Mouse (Mus musculus): ENCODE results near the gene Myocd. TPM values are rescaled to one million over a fixed set of nuclear protein-coding genes. Genes with fewer than 3 reads are reported as not detected.
A peak's percentile ranks its signal among the peaks of the same experiment; 100 is the strongest.

The Myocd gene
- polyA plus RNA-seq, 1 experiment from 2014 or later, result 1.2 TPM

DNA sequence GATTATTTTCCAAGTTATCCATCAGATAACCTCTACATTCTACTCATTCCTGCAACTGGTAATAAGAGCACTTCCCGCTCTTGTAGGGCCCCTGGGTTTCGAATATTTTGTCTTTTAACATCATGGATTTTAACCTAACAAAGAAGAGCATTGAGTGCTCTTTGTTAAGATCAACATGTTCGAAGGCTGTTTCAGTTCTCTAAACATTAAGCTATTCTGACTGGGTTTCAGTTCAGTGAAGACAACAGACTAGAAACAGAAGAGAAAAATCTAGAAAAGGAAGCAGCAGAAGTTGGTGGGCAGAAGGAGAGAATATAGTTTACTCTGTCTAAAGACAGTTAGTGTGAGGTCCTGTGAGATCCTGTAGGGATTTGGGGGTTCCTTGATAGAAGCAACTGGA lies 31.9 kb downstream of the Myocd start:
- H3K4me3 ChIP-seq (ENCODE audit: low read depth, low read length), result no peak overlapping the region
- H3K27me3 ChIP-seq (ENCODE audit: control insufficient read depth, insufficient read depth, low read length), result no peaks in the 10 kb centered on the region
- no peak overlapping the region for H3K4me2 ChIP-seq (ENCODE audit: low read depth, low read length, severe bottlenecking)
- no peak overlapping the region for H3K9ac ChIP-seq (ENCODE audit: low read length)
- H3K4me1 ChIP-seq (replicated peaks; ENCODE audit: control insufficient read depth, insufficient read depth, low read length), result no peaks in the 10 kb centered on the region
- ATAC-seq (replicated peaks; ENCODE audit: low FRiP score) (no peak), DNase-seq (ENCODE audit: low spot score) (no peak)
- H3K27ac ChIP-seq (ENCODE audit: low read depth, low read length), result no peak overlapping the region
- H3K36me3 ChIP-seq (ENCODE audit: control insufficient read depth, insufficient read depth, low read length), result no peaks in the 10 kb centered on the region
- no peaks in the 10 kb centered on the region for H3K9me3 ChIP-seq (ENCODE audit: control insufficient read depth, low read length)
- 84% methylated on average over 3 of the region's 3 CpGs for WGBS

DNA sequence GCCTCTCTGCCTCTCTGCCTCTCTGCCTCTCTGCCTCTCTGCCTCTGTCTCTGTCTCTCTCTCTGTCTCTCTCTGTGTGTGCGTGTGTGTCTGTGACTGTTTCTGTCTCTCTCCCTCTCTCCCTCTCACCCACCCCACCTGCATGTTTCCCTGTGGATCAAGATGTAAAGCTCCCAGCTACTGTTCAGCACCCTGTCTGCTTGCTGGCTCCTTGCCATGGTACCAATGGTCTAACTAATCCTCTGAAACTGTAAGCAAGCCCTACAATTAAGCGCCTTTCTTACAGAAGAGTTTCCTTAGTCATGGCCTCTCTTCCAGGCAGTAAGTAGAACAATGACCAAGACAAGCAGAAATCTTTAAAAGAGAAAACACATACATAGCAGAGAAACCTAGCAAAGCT lies 32.9 kb downstream of the Myocd start:
- no peak overlapping the region for H3K4me2 ChIP-seq (ENCODE audit: low read depth, low read length, severe bottlenecking)
- no peak for ATAC-seq (replicated peaks; ENCODE audit: low FRiP score)
- no peak for DNase-seq (ENCODE audit: low spot score)
- H3K9ac ChIP-seq (ENCODE audit: low read length), result no peak overlapping the region
- no peak overlapping the region for H3K4me3 ChIP-seq (ENCODE audit: low read depth, low read length)
- H3K27ac ChIP-seq (ENCODE audit: low read depth, low read length), result no peak overlapping the region
- 95% methylated on average over 2 of the region's 2 CpGs for WGBS
- no peaks in the 10 kb centered on the region for H3K27me3 ChIP-seq (ENCODE audit: control insufficient read depth, insufficient read depth, low read length)
- H3K36me3 ChIP-seq (ENCODE audit: control insufficient read depth, insufficient read depth, low read length), result no peaks in the 10 kb centered on the region
- no peaks in the 10 kb centered on the region for H3K4me1 ChIP-seq (replicated peaks; ENCODE audit: control insufficient read depth, insufficient read depth, low read length)
- H3K9me3 ChIP-seq (ENCODE audit: control insufficient read depth, low read length), result no peaks in the 10 kb centered on the region

DNA sequence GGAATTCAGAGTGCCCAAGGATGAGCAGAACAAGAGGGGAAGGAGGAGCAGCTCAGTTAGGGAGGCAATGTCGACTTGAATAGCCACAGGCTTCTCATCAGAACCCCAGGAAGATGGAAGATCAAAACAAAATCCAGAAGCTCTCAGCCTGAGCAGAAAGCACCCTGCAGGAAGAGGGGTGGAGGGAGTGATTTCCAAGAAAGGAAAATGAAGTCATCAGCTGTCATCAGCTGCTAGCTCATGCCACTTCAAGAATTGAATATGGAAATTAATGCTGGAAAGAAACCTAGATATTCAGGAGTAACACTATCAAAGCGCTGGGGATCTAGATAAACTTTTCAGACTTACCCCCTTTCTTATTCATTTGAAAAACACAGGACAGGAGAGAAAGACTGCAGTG lies 34.4 kb downstream of the Myocd start:
- WGBS, result 40% methylated on average over 2 of the region's 2 CpGs
- Histone ChIP-seq H3K9ac (ENCODE audit: low read length) (no peak overlapping the region), H3K4me1 (replicated peaks; ENCODE audit: control insufficient read depth, insufficient read depth, low read length) (no peaks in the 10 kb centered on the region), H3K36me3 (ENCODE audit: control insufficient read depth, insufficient read depth, low read length) (no peaks in the 10 kb centered on the region), H3K9me3 (ENCODE audit: control insufficient read depth, low read length) (no peaks in the 10 kb centered on the region), H3K4me2 (ENCODE audit: low read depth, low read length, severe bottlenecking) (no peak overlapping the region), H3K27ac (ENCODE audit: low read depth, low read length) (no peak overlapping the region), H3K4me3 (ENCODE audit: low read depth, low read length) (no peak overlapping the region), H3K27me3 (ENCODE audit: control insufficient read depth, insufficient read depth, low read length) (no peaks in the 10 kb centered on the region)
- ATAC-seq (replicated peaks; ENCODE audit: low FRiP score), result no peak
- no peak for DNase-seq (ENCODE audit: low spot score)

DNA sequence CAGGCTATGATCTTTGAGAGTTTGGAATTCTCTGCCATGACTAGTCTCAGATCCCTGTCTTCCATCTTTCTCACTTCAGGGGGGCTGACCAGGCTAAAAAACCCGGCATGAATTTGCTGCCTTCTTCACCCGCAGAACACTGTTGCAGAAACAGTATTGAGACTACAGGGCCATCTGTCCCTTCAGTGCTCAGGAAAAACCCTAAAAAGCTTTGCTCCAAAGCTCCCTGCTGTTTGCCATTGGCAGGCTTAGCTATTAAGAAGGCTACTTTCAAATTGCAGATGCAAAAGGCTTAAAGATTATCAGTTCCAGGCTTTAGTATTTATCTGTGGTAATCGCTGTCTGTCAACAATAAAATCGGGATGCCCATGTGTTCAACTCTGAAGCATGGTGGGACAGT lies 38.0 kb downstream of the Myocd start:
- DNase-seq (ENCODE audit: low spot score), result no peak
- H3K36me3 ChIP-seq (ENCODE audit: control insufficient read depth, insufficient read depth, low read length), result no peaks in the 10 kb centered on the region
- H3K27ac ChIP-seq (ENCODE audit: low read depth, low read length), result no peak overlapping the region
- WGBS, result 76% methylated on average over 4 of the region's 4 CpGs
- H3K4me2 ChIP-seq (ENCODE audit: low read depth, low read length, severe bottlenecking), result no peak overlapping the region
- H3K4me1 ChIP-seq (replicated peaks; ENCODE audit: control insufficient read depth, insufficient read depth, low read length), result no peaks in the 10 kb centered on the region
- no peak overlapping the region for H3K9ac ChIP-seq (ENCODE audit: low read length)
- no peaks in the 10 kb centered on the region for H3K27me3 ChIP-seq (ENCODE audit: control insufficient read depth, insufficient read depth, low read length)
- ATAC-seq (replicated peaks; ENCODE audit: low FRiP score), result no peak
- H3K4me3 ChIP-seq (ENCODE audit: low read depth, low read length), result no peak overlapping the region
- H3K9me3 ChIP-seq (ENCODE audit: control insufficient read depth, low read length), result no peaks in the 10 kb centered on the region

DNA sequence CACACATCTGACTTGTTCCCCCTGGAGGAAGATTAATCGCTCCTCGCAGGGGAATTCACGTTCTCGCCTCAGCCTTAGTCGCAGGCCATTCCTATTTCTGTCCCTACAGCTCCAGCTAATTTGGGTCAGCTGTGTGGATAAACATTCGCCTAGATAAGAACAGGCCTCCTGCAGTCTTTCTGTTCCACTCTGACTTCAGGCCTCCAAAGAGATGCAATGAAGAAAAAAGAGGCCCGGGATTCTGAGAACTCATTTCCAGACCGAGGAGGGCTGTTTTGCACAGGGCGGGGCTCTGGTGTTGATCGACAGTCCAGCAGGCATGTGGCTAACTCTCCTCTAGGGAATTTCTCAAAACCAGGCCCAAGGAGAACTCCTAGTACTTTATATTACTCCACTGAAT lies 43.0 kb downstream of the Myocd start:
- no peaks in the 10 kb centered on the region; the same call in 1 of the 2 replicates for H3K4me1 ChIP-seq (replicated peaks; ENCODE audit: control insufficient read depth, insufficient read depth, low read length)
- H3K36me3 ChIP-seq (ENCODE audit: control insufficient read depth, insufficient read depth, low read length), result no peaks in the 10 kb centered on the region
- no peak overlapping the region for H3K27ac ChIP-seq (ENCODE audit: low read depth, low read length)
- ATAC-seq (replicated peaks; ENCODE audit: low FRiP score) (no peak), DNase-seq (ENCODE audit: low spot score) (no peak)
- WGBS, result 48% methylated on average over 10 of the region's 10 CpGs
- H3K9me3 ChIP-seq (ENCODE audit: control insufficient read depth, low read length), result no peaks in the 10 kb centered on the region
- H3K4me2 ChIP-seq (ENCODE audit: low read depth, low read length, severe bottlenecking), result no peak overlapping the region
- no peaks in the 10 kb centered on the region for H3K27me3 ChIP-seq (ENCODE audit: control insufficient read depth, insufficient read depth, low read length)
- no peak overlapping the region for H3K4me3 ChIP-seq (ENCODE audit: low read depth, low read length)
- no peak overlapping the region for H3K9ac ChIP-seq (ENCODE audit: low read length)

DNA sequence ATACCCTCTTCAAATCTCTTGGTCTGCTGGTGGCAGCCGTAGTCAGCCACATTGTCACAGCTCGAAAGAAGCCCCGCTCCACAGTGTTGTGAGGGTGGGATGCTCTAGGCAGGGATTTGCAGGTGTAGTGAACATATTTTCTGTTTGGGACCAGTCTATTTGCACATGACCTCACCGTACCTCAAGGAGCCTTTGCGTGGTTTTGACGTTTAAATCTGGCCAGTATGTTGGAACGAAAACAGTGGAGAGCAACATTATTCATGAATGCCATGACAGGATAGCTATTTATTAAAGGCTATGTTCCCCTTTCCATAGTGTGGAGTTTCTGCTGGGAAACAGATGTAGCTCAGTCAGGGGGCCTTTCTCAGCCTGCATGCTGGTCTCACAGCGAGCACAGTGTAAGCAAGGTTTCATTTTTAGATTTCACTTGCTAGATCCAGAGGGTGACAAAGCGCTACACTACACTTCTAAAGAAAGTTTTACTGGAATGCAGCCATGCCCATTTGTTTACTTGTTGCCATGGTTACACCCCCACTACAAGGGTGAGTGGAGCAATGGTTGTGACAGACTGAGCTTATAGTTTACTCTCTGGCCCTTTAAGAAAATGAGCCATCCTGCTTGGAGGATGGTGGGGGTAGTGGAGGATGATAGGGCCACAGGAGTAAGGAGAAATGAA lies 54.7 kb downstream of the Myocd start:
- no peaks in the 10 kb centered on the region for H3K9me3 ChIP-seq (ENCODE audit: control insufficient read depth, low read length)
- peak; percentile 30; the same call in 1 of the 2 replicates for ATAC-seq (replicated peaks; ENCODE audit: low FRiP score)
- 76% methylated on average over 9 of the region's 9 CpGs for WGBS
- DNase-seq (ENCODE audit: low spot score), result no peak
- H3K4me2 ChIP-seq (ENCODE audit: low read depth, low read length, severe bottlenecking), result no peak overlapping the region
- 0 out of 2 replicates have a peak, but pooled peaks cover 1% of the 10 kb centered on the region for H3K4me1 ChIP-seq (replicated peaks; ENCODE audit: control insufficient read depth, insufficient read depth, low read length)
- H3K4me3 ChIP-seq (ENCODE audit: low read depth, low read length), result no peak overlapping the region
- no peaks in the 10 kb centered on the region for H3K36me3 ChIP-seq (ENCODE audit: control insufficient read depth, insufficient read depth, low read length)
- H3K27ac ChIP-seq (ENCODE audit: low read depth, low read length), result no peak overlapping the region
- no peaks in the 10 kb centered on the region for H3K27me3 ChIP-seq (ENCODE audit: control insufficient read depth, insufficient read depth, low read length)
- H3K9ac ChIP-seq (ENCODE audit: low read length), result no peak overlapping the region

DNA sequence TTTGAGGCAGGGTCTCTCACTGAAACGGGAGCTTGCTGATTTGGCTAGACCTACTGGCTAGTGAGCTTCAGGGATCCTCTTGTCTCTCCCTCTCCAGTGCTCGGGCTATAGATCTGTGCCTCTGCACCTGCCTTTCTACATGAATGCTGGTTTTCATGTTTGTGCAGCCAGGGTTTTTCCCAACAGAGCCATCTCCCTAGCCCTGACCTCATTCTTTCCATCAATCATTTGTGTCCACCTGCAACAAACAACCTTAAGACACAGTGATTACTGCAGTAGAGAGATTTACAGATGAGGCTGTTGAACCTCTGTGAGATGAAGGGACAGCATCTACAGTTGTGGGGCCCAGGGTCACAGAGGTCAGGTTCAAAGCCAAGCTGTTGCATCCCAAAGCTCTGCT lies 56.0 kb downstream of the Myocd start:
- no peak overlapping the region for H3K4me2 ChIP-seq (ENCODE audit: low read depth, low read length, severe bottlenecking)
- no peak overlapping the region for H3K4me3 ChIP-seq (ENCODE audit: low read depth, low read length)
- H3K36me3 ChIP-seq (ENCODE audit: control insufficient read depth, insufficient read depth, low read length), result no peaks in the 10 kb centered on the region
- H3K27me3 ChIP-seq (ENCODE audit: control insufficient read depth, insufficient read depth, low read length), result no peaks in the 10 kb centered on the region
- ATAC-seq (replicated peaks; ENCODE audit: low FRiP score) (no peak), DNase-seq (ENCODE audit: low spot score) (no peak)
- no peak overlapping the region for H3K9ac ChIP-seq (ENCODE audit: low read length)
- H3K27ac ChIP-seq (ENCODE audit: low read depth, low read length), result no peak overlapping the region
- 88% methylated on average over 2 of the region's 2 CpGs for WGBS
- no peaks in the 10 kb centered on the region for H3K9me3 ChIP-seq (ENCODE audit: control insufficient read depth, low read length)
- 0 out of 2 replicates have a peak, but pooled peaks cover 1% of the 10 kb centered on the region for H3K4me1 ChIP-seq (replicated peaks; ENCODE audit: control insufficient read depth, insufficient read depth, low read length)

DNA sequence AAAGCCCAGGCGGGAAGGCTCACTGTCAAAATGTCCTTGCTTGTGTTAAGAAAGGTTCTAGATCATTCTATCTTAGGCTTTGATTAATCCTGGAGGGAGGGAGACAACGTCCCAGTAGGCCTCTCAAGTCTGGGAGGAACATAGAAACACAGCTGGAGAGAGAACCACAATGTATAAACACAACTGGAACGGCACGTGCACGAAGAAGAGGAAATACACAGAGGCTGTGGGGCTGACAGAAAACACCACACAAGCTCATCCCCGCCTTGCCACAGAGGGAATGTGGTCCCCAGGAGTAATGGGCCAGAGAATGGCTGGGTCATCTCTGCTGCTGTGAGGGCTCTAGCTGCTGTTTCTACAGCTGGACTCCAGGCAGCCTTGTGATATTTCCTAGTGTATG lies 58.1 kb downstream of the Myocd start:
- Histone ChIP-seq H3K4me1 (replicated peaks; ENCODE audit: control insufficient read depth, insufficient read depth, low read length) (0 out of 2 replicates have a peak, but pooled peaks cover 1% of the 10 kb centered on the region), H3K36me3 (ENCODE audit: control insufficient read depth, insufficient read depth, low read length) (no peaks in the 10 kb centered on the region), H3K4me3 (ENCODE audit: low read depth, low read length) (no peak overlapping the region), H3K9ac (ENCODE audit: low read length) (no peak overlapping the region), H3K4me2 (ENCODE audit: low read depth, low read length, severe bottlenecking) (no peak overlapping the region), H3K27me3 (ENCODE audit: control insufficient read depth, insufficient read depth, low read length) (no peaks in the 10 kb centered on the region), H3K27ac (ENCODE audit: low read depth, low read length) (no peak overlapping the region), H3K9me3 (ENCODE audit: control insufficient read depth, low read length) (no peaks in the 10 kb centered on the region)
- DNase-seq (ENCODE audit: low spot score), result no peak
- no peak for ATAC-seq (replicated peaks; ENCODE audit: low FRiP score)
- WGBS, result 87% methylated on average over 6 of the region's 6 CpGs

DNA sequence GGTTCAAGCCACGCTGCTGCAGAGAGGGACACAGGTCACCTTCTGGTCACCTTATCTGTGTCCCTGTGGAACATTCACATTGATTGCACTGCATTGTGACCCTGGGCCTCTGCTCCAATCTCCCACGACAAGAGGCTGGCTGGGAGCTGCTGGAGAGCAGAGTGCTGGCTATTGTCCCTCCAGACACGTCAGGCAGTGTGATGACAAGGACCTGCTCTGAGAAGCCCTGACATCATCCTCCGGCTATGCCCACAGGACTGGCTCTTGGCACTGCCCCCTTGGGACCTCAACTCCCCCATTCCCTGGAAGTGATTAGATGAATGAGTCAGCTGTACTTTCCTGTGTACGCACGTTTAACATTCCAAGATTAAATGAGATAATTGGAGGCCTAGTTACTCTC lies 60.3 kb downstream of the Myocd start:
- no peak overlapping the region for H3K9ac ChIP-seq (ENCODE audit: low read length)
- ATAC-seq (replicated peaks; ENCODE audit: low FRiP score), result no peak
- no peak overlapping the region for H3K4me2 ChIP-seq (ENCODE audit: low read depth, low read length, severe bottlenecking)
- H3K27ac ChIP-seq (ENCODE audit: low read depth, low read length), result no peak overlapping the region
- H3K36me3 ChIP-seq (ENCODE audit: control insufficient read depth, insufficient read depth, low read length), result no peaks in the 10 kb centered on the region
- no peak overlapping the region for H3K4me3 ChIP-seq (ENCODE audit: low read depth, low read length)
- no peaks in the 10 kb centered on the region for H3K9me3 ChIP-seq (ENCODE audit: control insufficient read depth, low read length)
- DNase-seq (ENCODE audit: low spot score), result no peak
- H3K4me1 ChIP-seq (replicated peaks; ENCODE audit: control insufficient read depth, insufficient read depth, low read length), result no peaks in the 10 kb centered on the region
- 70% methylated on average over 6 of the region's 6 CpGs for WGBS
- H3K27me3 ChIP-seq (ENCODE audit: control insufficient read depth, insufficient read depth, low read length), result no peaks in the 10 kb centered on the region

Measured in forebrain, embryonic 11.5 days (tissue).